Mouse (Mus musculus) mature B cell (primary cell): ENCODE measurements around the gene Gm11060.

Experiments used
- in situ Hi-C: fragments of 300-500 bp; cut with MboI; formaldehyde crosslinking; loops from 2 replicates; pipeline ENCODE4 v1.14.3; 2019

The Gm11060 gene

GRCm38 (mm10) chr2:105091718-105092117 is at the start of gene Gm11060:
Gene Gm11060, plus strand, starts transcription at chr2:105092018.
- in situ Hi-C loops, result no loop called here

GRCm38 (mm10) chr2:105043152-105043551 is 48.7 kb upstream of the Gm11060 start:
- in situ Hi-C loops, result no loop called here

DNA sequence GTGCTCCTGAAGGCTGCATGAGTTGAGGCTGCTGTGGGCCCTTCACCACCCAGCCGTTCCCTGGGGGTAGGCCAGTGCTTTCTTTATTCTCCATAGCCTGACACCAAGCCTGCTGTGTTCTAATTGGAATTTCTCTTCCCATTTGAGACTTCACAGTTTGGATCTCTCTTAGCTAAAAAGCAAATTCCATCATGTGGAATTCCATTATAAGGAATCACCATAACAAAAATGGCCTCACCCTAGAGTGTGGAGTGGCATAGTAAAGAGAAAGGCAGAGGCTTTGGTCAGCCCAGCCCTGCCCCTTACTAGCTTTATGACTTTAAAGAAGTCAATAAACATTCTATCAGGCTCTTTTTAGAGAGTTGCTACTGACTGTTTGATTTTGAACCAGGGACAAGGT is 43.5 kb upstream of the Gm11060 start:
- in situ Hi-C loops, result no loop called here

DNA sequence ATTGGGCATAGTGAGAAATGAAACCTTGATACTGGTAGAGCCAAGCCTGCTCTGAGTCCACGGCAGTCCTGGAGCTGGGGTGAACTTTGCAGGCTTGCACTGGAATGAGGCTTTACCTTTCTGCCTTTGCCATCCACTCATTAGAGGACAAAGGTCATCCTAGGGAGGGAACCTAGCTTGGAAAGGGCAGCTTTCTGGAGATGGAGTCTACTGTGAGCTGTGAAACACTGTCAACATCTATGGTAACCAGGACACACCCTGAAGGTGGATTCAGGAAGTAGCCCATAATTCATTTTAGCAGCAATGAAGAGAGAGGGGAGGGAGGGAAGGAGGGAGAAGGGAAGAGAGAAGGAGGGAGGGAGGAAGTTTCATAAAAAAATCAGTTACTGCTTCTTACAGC is 36.3 kb upstream of the Gm11060 start:
- in situ Hi-C loops, result no loop called here

- in situ Hi-C loops, result no loop called here
These were observed 33.2 kb upstream of the Gm11060 start for GRCm38 (mm10) chr2:105058577-105059116.

GRCm38 (mm10) chr2:105062741-105063372 is 29.0 kb upstream of the Gm11060 start:
- in situ Hi-C loops, result no loop called here

GRCm38 (mm10) chr2:105072496-105072895 is 19.3 kb upstream of the Gm11060 start:
- in situ Hi-C loops, result no loop called here

GRCm38 (mm10) chr2:105074196-105074595 is 17.6 kb upstream of the Gm11060 start:
- in situ Hi-C loops, result no loop called here

DNA sequence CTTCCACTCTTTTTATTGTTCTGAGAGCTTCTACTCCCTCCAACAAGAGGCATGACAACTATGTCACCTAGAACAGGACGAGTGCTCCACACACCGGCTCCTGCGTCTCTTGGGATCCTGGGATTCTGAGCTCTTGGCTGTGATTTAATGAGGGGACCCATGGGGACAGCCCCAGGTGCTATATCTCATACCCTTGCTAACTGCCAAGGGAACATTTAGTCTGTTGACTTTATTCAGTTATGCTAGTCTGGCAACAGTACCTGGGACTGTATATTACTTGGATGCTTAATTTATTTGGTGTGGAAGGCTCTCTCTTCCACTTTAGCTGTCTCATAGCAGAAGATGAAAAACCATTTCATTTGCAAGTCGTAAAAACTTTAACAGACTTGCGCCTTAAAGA is 16.0 kb upstream of the Gm11060 start:
- in situ Hi-C loops, result no loop called here

DNA sequence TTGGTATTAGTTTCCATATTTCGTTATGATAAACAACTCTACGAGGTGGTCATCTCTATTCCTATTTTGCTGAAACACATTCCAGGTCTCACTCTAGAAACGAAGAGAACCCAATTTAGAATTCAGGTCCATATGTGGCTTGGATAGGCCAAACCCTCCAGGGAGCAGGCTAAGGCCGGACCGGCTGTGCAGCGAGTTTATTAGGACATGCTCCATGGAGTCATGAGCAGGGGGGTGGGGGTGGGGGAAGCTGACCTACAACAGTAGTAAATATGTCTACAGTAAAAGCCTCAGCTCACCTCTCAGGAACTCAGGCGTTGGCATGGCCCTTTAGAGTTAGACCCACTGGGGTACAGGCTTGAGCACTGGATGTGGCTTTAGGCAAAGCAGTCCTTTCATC is 14.7 kb upstream of the Gm11060 start:
- in situ Hi-C loops, result no loop called here

- in situ Hi-C loops, result no loop called here
These were observed 9.5 kb upstream of the Gm11060 start for GRCm38 (mm10) chr2:105082256-105082790.

- in situ Hi-C loops, result no loop called here
These were observed 7.8 kb upstream of the Gm11060 start for GRCm38 (mm10) chr2:105084035-105084434.

DNA sequence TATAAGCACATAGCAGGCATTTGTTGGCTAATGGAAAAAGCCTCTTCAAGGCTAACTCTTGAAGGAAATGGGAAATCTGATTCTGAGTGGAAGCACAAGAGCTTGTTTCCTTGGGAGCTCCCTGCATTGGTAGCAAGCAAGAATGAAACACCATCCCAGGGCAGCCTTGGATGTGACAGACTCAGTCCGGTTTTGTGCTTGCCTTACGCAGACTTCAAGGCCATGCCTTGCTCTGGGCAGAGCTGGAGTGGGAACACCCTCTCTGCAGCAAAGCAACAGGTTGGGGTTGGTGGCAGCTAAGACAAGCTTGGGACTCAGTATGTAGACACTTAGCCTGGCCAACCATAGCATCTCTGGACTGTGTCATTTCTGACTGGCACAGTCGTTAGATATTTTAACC is 5.7 kb upstream of the Gm11060 start:
- in situ Hi-C loops, result no loop called here

DNA sequence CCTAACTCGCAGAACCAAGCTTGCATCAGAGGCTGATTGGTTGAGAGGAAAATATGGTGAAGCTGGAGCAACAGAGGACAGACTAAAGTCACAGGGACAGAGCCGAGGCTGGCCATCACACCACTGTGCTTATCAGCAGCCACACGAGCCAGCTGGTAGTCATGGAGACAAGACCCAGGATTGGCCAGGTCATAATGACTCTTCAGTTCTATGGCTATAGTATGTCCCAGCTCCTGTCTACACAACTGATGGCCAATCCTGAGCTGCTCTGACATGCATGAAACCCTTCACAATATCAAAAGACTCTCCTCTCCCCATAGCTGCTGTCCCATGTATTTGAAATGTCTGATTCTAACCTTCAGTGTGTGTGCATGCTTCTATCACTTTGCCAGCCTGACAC is 3.8 kb upstream of the Gm11060 start:
- in situ Hi-C loops, result no loop called here

- in situ Hi-C loops, result no loop called here
These were observed 2.7 kb upstream of the Gm11060 start for GRCm38 (mm10) chr2:105089083-105089482.

- in situ Hi-C loops, result no loop called here
These were observed 2.0 kb upstream of the Gm11060 start for GRCm38 (mm10) chr2:105089581-105090508.

GRCm38 (mm10) chr2:105090991-105091390 is 827 bp upstream of the Gm11060 start:
- in situ Hi-C loops, result no loop called here

DNA sequence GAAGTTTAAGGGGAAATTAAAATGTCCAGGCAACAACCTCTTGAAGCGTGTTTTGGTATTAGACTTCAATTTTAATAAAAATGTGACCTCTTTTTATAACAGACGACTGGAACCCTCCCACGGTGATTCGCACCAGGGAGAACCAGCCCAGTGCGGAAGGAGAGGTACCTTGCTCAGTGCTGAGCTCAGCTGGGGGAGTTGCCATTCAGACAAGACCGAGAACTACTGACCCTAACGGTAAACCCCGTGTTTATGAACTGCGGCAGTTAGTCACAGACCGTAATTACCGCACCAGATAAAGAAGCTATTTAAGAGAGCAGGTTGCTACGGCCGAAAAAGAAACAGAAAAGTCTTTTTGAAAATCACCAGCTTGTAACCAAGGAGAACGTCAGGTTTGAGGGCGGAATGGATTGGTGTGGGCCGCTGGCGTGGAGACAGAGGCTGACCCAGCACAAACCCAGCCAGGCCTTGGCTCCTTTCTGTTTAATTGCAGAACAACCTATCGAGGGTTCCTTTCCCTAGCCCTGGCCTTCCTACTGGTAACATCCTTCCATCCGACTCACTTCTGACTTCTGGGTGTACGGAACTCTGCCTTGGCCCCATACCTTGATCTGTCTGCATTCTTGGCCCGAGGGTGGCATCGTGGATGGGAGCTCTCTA is 5.6 kb downstream of the Gm11060 start:
- in situ Hi-C loops, result no loop called here

GRCm38 (mm10) chr2:105099410-105099809 is 7.6 kb downstream of the Gm11060 start:
- in situ Hi-C loops, result no loop called here

DNA sequence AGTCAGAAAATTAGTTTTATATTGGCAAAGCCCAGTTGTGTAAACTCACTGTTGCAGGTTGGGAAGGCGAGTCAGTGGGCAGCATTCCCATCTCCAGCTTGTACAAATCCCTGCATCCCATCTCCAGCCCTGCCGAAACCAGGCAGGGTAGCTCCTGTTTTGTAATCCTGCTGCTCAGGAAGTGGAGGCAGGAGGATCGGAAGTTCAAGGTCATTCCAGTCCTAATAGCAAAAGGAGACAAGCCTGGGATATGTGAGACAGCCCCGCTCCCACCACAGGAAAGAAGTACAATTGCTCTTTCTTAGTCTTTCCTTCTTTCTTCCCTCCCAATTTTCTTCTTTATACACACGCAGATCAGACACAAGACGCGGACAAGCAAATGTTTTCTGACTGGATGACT is 8.7 kb downstream of the Gm11060 start:
- in situ Hi-C loops, result no loop called here

DNA sequence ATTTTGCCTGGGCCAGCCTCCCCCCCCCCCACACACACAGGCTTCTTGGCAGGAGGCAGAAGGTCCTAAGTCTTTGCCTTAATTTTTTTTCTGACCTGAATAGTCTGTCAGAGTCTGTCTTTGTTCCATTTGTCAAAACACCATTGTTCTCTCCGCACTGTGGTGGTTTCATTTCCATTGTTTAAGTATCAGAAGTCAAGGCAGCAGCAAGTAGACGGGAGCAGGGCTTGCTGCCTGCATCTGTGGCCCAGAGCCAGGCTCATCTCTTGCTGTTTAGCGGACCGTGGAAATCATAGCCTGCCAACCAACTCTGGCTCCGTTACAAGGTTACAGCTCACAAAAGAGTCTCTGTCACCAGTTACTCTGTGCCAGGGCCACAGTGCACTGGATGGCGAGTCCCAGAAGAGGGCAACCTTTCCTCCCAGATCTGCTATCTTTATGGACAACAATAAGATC is 16.9 kb downstream of the Gm11060 start:
- in situ Hi-C loops, result no loop called here

- in situ Hi-C loops, result no loop called here
These were observed 22.3 kb downstream of the Gm11060 start for GRCm38 (mm10) chr2:105114074-105114473.
